Mouse (Mus musculus) CH12.LX (cell line): Measurements from ENCODE around the gene Ndufaf7. TPM values are rescaled to one million over a fixed set of nuclear protein-coding genes. Genes with fewer than 3 reads are reported as not detected.

Experiments
- DNase-seq: peaks from one replicate; pipeline ENCODE4 v3.0.0-alpha.2; 2013; ENCODE audit errors: extremely low read depth
- H3K27ac ChIP-seq: 2 replicates; pipeline ENCODE4 v1.5.1; 2012; ENCODE audit warnings: low read depth, mild to moderate bottlenecking, control low read depth, moderate library complexity; ENCODE audit not compliant: insufficient read depth
- H3K27me3 ChIP-seq: replicated peaks from 2 replicates; pipeline ENCODE3; 2012; ENCODE audit warnings: inconsistent platforms
- H3K36me3 ChIP-seq, 2 experiments: replicated peaks in 1 of 2; 2 replicates each; pipeline versions ENCODE3 to v1.6.1; 2012; ENCODE audit warnings: inconsistent platforms in 1 of 2, low read length in 1 of 2, mild to moderate bottlenecking in 1 of 2, mixed read lengths in 1 of 2, moderate library complexity in 1 of 2; ENCODE audit not compliant: control insufficient read depth in 1 of 2, insufficient read depth in 1 of 2
- H3K4me1 ChIP-seq, 2 experiments: 2 replicates each; pipeline ENCODE4 v1.6.1; 2012; ENCODE audit warnings: inconsistent platforms in 1 of 2, moderate library complexity in 1 of 2; ENCODE audit not compliant: insufficient read depth in 2 of 2, control insufficient read depth in 1 of 2
- H3K4me2 ChIP-seq: 2 replicates; pipeline ENCODE4 v1.6.1; 2012; ENCODE audit warnings: low read depth, mild to moderate bottlenecking, control low read depth; ENCODE audit not compliant: poor library complexity, insufficient read depth, severe bottlenecking
- H3K4me3 ChIP-seq, 3 experiments: fragments of 150-350 bp in 1 of 3; sonication (generic) in 1 of 3; replicated peaks in 1 of 3; 2 replicates each; pipeline versions ENCODE3 to v1.5.1; 2011 to 2012; ENCODE audit warnings: low read depth in 2 of 3, low read length in 2 of 3, mild to moderate bottlenecking in 2 of 3, moderate library complexity in 2 of 3, control low read depth in 1 of 3, improper control_type of control experiment in 1 of 3, inconsistent platforms in 1 of 3, mixed read lengths in 1 of 3; ENCODE audit not compliant: poor library complexity in 1 of 3
- H3K79me2 ChIP-seq: replicated peaks from 2 replicates; pipeline ENCODE4 v1.6.1; 2012; ENCODE audit warnings: mild to moderate bottlenecking, moderate library complexity; ENCODE audit not compliant: control insufficient read depth, poor library complexity, insufficient read depth, severe bottlenecking; ENCODE audit errors: extremely low read depth
- H3K9ac ChIP-seq: 2 replicates; pipeline ENCODE4 v1.6.1; 2012; ENCODE audit warnings: low read depth, mild to moderate bottlenecking, control low read depth, moderate library complexity; ENCODE audit not compliant: insufficient read depth
- H3K9me3 ChIP-seq: replicated peaks from 2 replicates; pipeline ENCODE3; 2012; ENCODE audit warnings: low read length, inconsistent platforms, mixed read lengths
- CTCF ChIP-seq, 2 experiments: IDR thresholded peaks in 1 of 2; conservative IDR thresholded peaks in 1 of 2; 2 replicates each; pipeline ENCODE4 v1.5.1; 2011 to 2012; ENCODE audit warnings: low read depth in 2 of 2, low read length in 2 of 2, improper control_type of control experiment in 1 of 2, inconsistent platforms in 1 of 2, mild to moderate bottlenecking in 1 of 2, moderate library complexity in 1 of 2
- ELF1 ChIP-seq: IDR thresholded peaks from 2 replicates; pipeline ENCODE4 v1.6.1; 2014; ENCODE audit warnings: low read depth, mild to moderate bottlenecking, inconsistent platforms, low read length, improper control_type of control experiment
- GABPA ChIP-seq: IDR thresholded peaks from 2 replicates; pipeline ENCODE4 v1.6.1; 2012; ENCODE audit warnings: low read depth, low read length, improper control_type of control experiment, inconsistent platforms; ENCODE audit not compliant: insufficient replicate concordance
- IRF4 ChIP-seq: IDR thresholded peaks from 2 replicates; pipeline ENCODE4 v1.6.1; 2014; ENCODE audit warnings: low read depth, mild to moderate bottlenecking, inconsistent platforms, low read length, improper control_type of control experiment
- JUN ChIP-seq: IDR thresholded peaks from 2 replicates; pipeline ENCODE4 v1.6.1; 2011; ENCODE audit warnings: low read depth, mild to moderate bottlenecking, low read length, improper control_type of control experiment, moderate library complexity; ENCODE audit not compliant: insufficient read depth
- MAFK ChIP-seq: IDR thresholded peaks from 2 replicates; pipeline ENCODE4 v1.6.1; 2011; ENCODE audit warnings: low read length, improper control_type of control experiment; ENCODE audit not compliant: insufficient replicate concordance
- MEF2A ChIP-seq: IDR thresholded peaks from 2 replicates; pipeline ENCODE4 v1.6.1; 2014; ENCODE audit warnings: low read depth, mild to moderate bottlenecking, inconsistent platforms, low read length, improper control_type of control experiment, borderline replicate concordance
- MXI1 ChIP-seq: IDR thresholded peaks from 2 replicates; pipeline ENCODE4 v1.6.1; 2011; ENCODE audit warnings: mild to moderate bottlenecking, low read depth, low read length, improper control_type of control experiment
- MYC ChIP-seq: IDR thresholded peaks from 2 replicates; pipeline ENCODE4 v1.6.1; 2011; ENCODE audit warnings: low read depth, mild to moderate bottlenecking, improper control_type of control experiment, low read length
- NELFE ChIP-seq: IDR thresholded peaks from 2 replicates; pipeline ENCODE4 v1.6.1; 2011; ENCODE audit warnings: low read depth, low read length, improper control_type of control experiment
- POLR2AphosphoS2 ChIP-seq: IDR thresholded peaks from 2 replicates; pipeline ENCODE4 v1.6.1; 2011; ENCODE audit warnings: low read depth, low read length, improper control_type of control experiment
- SMC3 ChIP-seq: IDR thresholded peaks from 2 replicates; pipeline ENCODE4 v1.6.1; 2011; ENCODE audit warnings: low read depth, low read length, improper control_type of control experiment
- TBP ChIP-seq: conservative IDR thresholded peaks from 2 replicates; pipeline ENCODE4 v1.6.1; 2011; ENCODE audit warnings: low read depth, low read length, improper control_type of control experiment
- UBTF ChIP-seq: IDR thresholded peaks from 2 replicates; pipeline ENCODE4 v1.6.1; 2012; ENCODE audit warnings: low read depth, mild to moderate bottlenecking, inconsistent platforms, low read length, improper control_type of control experiment, moderate library complexity
- USF1 ChIP-seq: IDR thresholded peaks from 2 replicates; pipeline ENCODE4 v1.6.1; 2014; ENCODE audit warnings: low read depth, mild to moderate bottlenecking, inconsistent platforms, low read length, improper control_type of control experiment
- ZMIZ1 ChIP-seq: IDR thresholded peaks from 2 replicates; pipeline ENCODE4 v1.6.1; 2012; ENCODE audit warnings: low read depth, mild to moderate bottlenecking, inconsistent platforms, low read length, improper control_type of control experiment
- ZNF384 ChIP-seq: IDR thresholded peaks from 2 replicates; pipeline ENCODE4 v1.6.1; 2012; ENCODE audit warnings: low read depth, low read length, improper control_type of control experiment, inconsistent platforms
- dilution Hi-C: fragments of 300-500 bp; cut with MboI; formaldehyde crosslinking; loops from 2 replicates; pipeline ENCODE4 v1.14.3; 2020; ENCODE audit warnings: low sequenced_read_pairs; ENCODE audit not compliant: extremely low pct_unique_long_range_greater_than_20kb, extremely low pct_ligation_motif_present
- in situ Hi-C: fragments of 300-500 bp; cut with MboI; formaldehyde crosslinking; loops from 3 replicates; pipeline ENCODE4 v1.14.3; 2019; ENCODE audit warnings: low sequenced_read_pairs, low pct_ligation_motif_present, low pct_unique_long_range_greater_than_20kb, mixed read lengths
- polyA plus RNA-seq: library from polyadenylated mRNA; unstranded; fragments of >175 nt; gene quantifications from 2 replicates; pipeline ENCODE4 v1.2.1, GENCODE M21; 2012; ENCODE audit warnings: low read depth; ENCODE audit not compliant: insufficient read length
- total RNA-seq, 2 experiments: library from RNA; depleted of rRNA; stranded (reverse); fragments of 300-350 nt in 1 of 2; fragments of >200 nt in 1 of 2; gene quantifications; 2 replicates each; pipeline ENCODE4 v1.2.3; 2012 to 2014

The Ndufaf7 gene
- total and polyA plus RNA-seq, 3 experiments, result 41.7 to 54.1 (median 42.4) TPM

DNA sequence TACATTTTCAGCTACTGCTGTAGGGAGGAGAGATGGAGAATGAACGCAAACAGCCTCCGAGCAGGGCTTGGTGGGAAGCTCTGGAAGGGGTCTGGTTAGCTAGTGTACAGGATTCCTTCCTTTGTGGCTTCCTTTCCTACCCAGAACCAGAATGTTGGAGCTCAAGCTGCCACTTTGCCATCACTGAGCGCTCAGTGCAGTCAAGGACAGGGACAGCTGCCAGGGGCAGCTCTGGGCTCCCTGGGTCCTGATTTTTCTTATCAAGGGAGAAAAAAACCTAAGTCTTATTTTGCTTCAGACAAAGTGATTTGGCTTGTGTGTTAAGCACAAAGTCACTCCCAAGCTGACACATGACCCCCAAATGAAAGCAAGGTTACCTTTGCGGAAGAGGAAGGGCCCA is 48.4 kb upstream of the Ndufaf7 start:
- H3K4me1 ChIP-seq, result peaks cover 2 to 10% of the 10 kb centered on the region in 2 experiments; a peak in 2 of 4 replicates
- peaks cover 9% of the 10 kb centered on the region for H3K9me3 ChIP-seq
- no peak overlapping the region for H3K4me2 ChIP-seq
- no peak overlapping the region for H3K9ac ChIP-seq
- no peak overlapping the region for H3K4me3 ChIP-seq
- DNase-seq, result no peak
- TF ChIP-seq SMC3 (no peak), ZNF384 (no peak), MEF2A (no peak), ZMIZ1 (no peak), MXI1 (no peak), TBP (no peak), GABPA (no peak)
- TF ChIP-seq, all 38 proteins: peak for 0
- H3K27me3 ChIP-seq, result no peaks in the 10 kb centered on the region
- dilution Hi-C loops, result no loop called here
- in situ Hi-C loops, result no loop called here
- no peak overlapping the region for H3K27ac ChIP-seq
- H3K36me3 ChIP-seq, result peaks cover 0 to 21% of the 10 kb centered on the region in 2 experiments
- no peaks in the 10 kb centered on the region for H3K79me2 ChIP-seq

DNA sequence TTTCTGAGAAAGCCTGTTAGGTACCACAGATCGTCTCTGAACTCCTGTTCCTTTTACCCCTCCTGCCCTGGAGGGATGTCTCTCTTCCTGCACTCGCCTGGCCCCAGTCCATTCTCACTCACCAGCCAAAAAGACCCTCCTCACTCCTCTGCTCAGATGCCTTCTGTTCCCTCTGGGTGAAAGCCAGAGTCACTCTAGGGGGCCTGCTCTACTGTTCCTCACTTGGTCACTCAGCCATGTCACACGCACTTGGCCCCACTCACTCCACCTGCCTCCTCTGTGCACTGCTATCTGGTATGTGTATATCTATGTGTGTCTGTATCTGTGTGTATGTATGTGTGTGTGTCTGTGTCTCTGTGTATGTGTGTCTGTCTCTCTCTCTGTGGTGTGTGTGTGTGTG is 47.8 kb upstream of the Ndufaf7 start:
- no peak overlapping the region for H3K27ac ChIP-seq
- in situ Hi-C loops, result no loop called here
- no peaks in the 10 kb centered on the region for H3K27me3 ChIP-seq
- peaks cover 0 to 15% of the 10 kb centered on the region in 2 experiments for H3K36me3 ChIP-seq
- no peaks in the 10 kb centered on the region for H3K79me2 ChIP-seq
- dilution Hi-C loops, result no loop called here
- H3K4me3 ChIP-seq, result no peak overlapping the region
- H3K9me3 ChIP-seq, result peaks cover 9% of the 10 kb centered on the region
- H3K9ac ChIP-seq, result no peak overlapping the region
- H3K4me1 ChIP-seq, result peaks cover 2 to 10% of the 10 kb centered on the region in 2 experiments; a peak in 2 of 4 replicates
- TF ChIP-seq UBTF (no peak), POLR2AphosphoS2 (no peak), ELF1 (no peak), NELFE (no peak), MXI1 (no peak), MYC (no peak), MAFK (no peak), ZMIZ1 (no peak), IRF4 (no peak), USF1 (no peak), JUN (no peak), CTCF (conservative IDR thresholded peaks at IDR 0.05 in 1 of 2, IDR thresholded peaks at IDR 0.05 in 1 of 2; ENCODE audit: low read depth in 2 of 2, low read length in 2 of 2) (no peak)
- no peak for DNase-seq
- no peak overlapping the region for H3K4me2 ChIP-seq
